In genomic region chr6:12089439-12089992, GRCm38 (mm10) we compare ENCODE assay signal across 8 mouse cellular contexts.
"Had no signal": no experiment of that assay in that cellular context is flagged by ENCODE, and none has a peak within 500 bp of the region (broad histone marks: within the 10 kb centered on the region; RNA-seq: fewer than 3 reads in every experiment).

No protein-coding gene starts in this region.

- DNase-seq: kidney, postnatal 10 days; left cerebral cortex, postnatal 4 days; lung, adult 18-20 months; thymus, postnatal 14 days had no signal

- H3K9ac ChIP-seq: limb, embryonic 13.5 days; liver, embryonic 14.5 days had no signal

- H3K27me3 ChIP-seq: limb, embryonic 13.5 days had no signal

- H3K36me3 ChIP-seq: limb, embryonic 13.5 days had no signal

- H3K4me2 ChIP-seq: limb, embryonic 13.5 days had no signal

- H3K4me1 ChIP-seq: limb, embryonic 13.5 days had no signal

- H3K27ac ChIP-seq: limb, embryonic 13.5 days; liver, embryonic 14.5 days; stomach, postnatal 0 days had no signal

- H3K9me3 ChIP-seq: limb, embryonic 13.5 days had no signal

- H3K4me3 ChIP-seq: limb, embryonic 13.5 days; myocyte had no signal
